Mouse (Mus musculus): ENCODE measurements around the gene Dao. TPM values are rescaled to one million over a fixed set of nuclear protein-coding genes. Genes with fewer than 3 reads are reported as not detected.
A peak's percentile ranks its signal among the peaks of the same experiment; 100 is the strongest.

Gene Dao
- polyA plus RNA-seq, 1 experiment from 2014 or later, result not detected

GRCm38 (mm10) chr5:113986182-113986961, 17.1 kb upstream of the Dao start:
- H3K4me2 ChIP-seq (replicated peaks), result no peak overlapping the region
- no peak overlapping the region for H3K4me3 ChIP-seq
- H3K9ac ChIP-seq, result no peak overlapping the region
- no peak for ATAC-seq (ENCODE audit: low FRiP score)
- peaks cover 31% of the 10 kb centered on the region for H3K4me1 ChIP-seq
- no peak overlapping the region for H3K27ac ChIP-seq
- H3K27me3 ChIP-seq, result no peaks in the 10 kb centered on the region
- H3K36me3 ChIP-seq, result peaks cover 16% of the 10 kb centered on the region
- 56% methylated on average over 9 of the region's 9 CpGs for WGBS
- no peaks in the 10 kb centered on the region for H3K9me3 ChIP-seq (replicated peaks)

- Histone ChIP-seq H3K4me2 (replicated peaks) (no peak overlapping the region), H3K4me1 (peaks cover 49% of the 10 kb centered on the region), H3K27me3 (no peaks in the 10 kb centered on the region), H3K4me3 (no peak overlapping the region), H3K27ac (no peak overlapping the region), H3K36me3 (peaks cover 11% of the 10 kb centered on the region), H3K9me3 (replicated peaks) (no peaks in the 10 kb centered on the region), H3K9ac (no peak overlapping the region)
- no peak for ATAC-seq (ENCODE audit: low FRiP score)
- WGBS, result 87% methylated on average over 20 of the region's 20 CpGs
These were observed 14.0 kb upstream of the Dao start for GRCm38 (mm10) chr5:113989437-113990024.

- WGBS, result 86% methylated on average over 5 of the region's 5 CpGs
- Histone ChIP-seq H3K9ac (no peak overlapping the region), H3K27ac (no peak overlapping the region), H3K4me1 (peaks cover 49% of the 10 kb centered on the region), H3K4me3 (no peak overlapping the region), H3K27me3 (no peaks in the 10 kb centered on the region), H3K36me3 (peaks cover 11% of the 10 kb centered on the region), H3K9me3 (replicated peaks) (no peaks in the 10 kb centered on the region), H3K4me2 (replicated peaks) (no peak overlapping the region)
- ATAC-seq (ENCODE audit: low FRiP score), result no peak
These were observed 12.9 kb upstream of the Dao start for GRCm38 (mm10) chr5:113990593-113990992.

- WGBS, result 77% methylated on average over 7 of the region's 7 CpGs
- H3K9ac ChIP-seq, result 0 out of 2 replicates have a peak overlapping the region, but pooled peaks have one; percentile 3
These were observed 12.4 kb upstream of the Dao start for GRCm38 (mm10) chr5:113991141-113991540.

GRCm38 (mm10) chr5:113992339-113992831, 11.1 kb upstream of the Dao start:
- Histone ChIP-seq H3K9me3 (replicated peaks) (no peaks in the 10 kb centered on the region), H3K36me3 (peaks cover 9% of the 10 kb centered on the region), H3K27ac (peak overlapping the region; percentile 90), H3K4me3 (peak overlapping the region; percentile 72), H3K4me2 (replicated peaks) (peak overlapping the region; percentile 81), H3K4me1 (peaks cover 36% of the 10 kb centered on the region), H3K27me3 (no peaks in the 10 kb centered on the region), H3K9ac (peak overlapping the region; percentile 79)
- WGBS, result 37% methylated on average over 12 of the region's 12 CpGs
- no peak for ATAC-seq (ENCODE audit: low FRiP score)

More at GRCm38 (mm10) chr5:113991141-113991540, 12.4 kb upstream of the Dao start:
- Histone ChIP-seq H3K27ac (no peak overlapping the region), H3K4me3 (no peak overlapping the region), H3K27me3 (no peaks in the 10 kb centered on the region), H3K4me2 (replicated peaks) (no peak overlapping the region), H3K36me3 (peaks cover 11% of the 10 kb centered on the region), H3K9me3 (replicated peaks) (no peaks in the 10 kb centered on the region), H3K4me1 (peaks cover 43% of the 10 kb centered on the region)
- no peak for ATAC-seq (ENCODE audit: low FRiP score)

GRCm38 (mm10) chr5:113993031-113993486, 10.4 kb upstream of the Dao start:
- Histone ChIP-seq H3K27me3 (no peaks in the 10 kb centered on the region), H3K36me3 (peaks cover 7% of the 10 kb centered on the region), H3K4me2 (replicated peaks) (peak overlapping the region; percentile 81), H3K9me3 (replicated peaks) (no peaks in the 10 kb centered on the region), H3K27ac (peak overlapping the region; percentile 90), H3K4me3 (peak overlapping the region; percentile 72), H3K9ac (peak overlapping the region; percentile 79), H3K4me1 (peaks cover 36% of the 10 kb centered on the region)
- peak; percentile 91; the same call in 1 of the 2 replicates for ATAC-seq (ENCODE audit: low FRiP score)
- 1% methylated on average over 22 of the region's 22 CpGs for WGBS

GRCm38 (mm10) chr5:113993487-113994465, 9.7 kb upstream of the Dao start, which contains the start of gene Ssh1:
Gene Ssh1, minus strand, starts transcription at chr5:113993894.
- H3K4me2 ChIP-seq (replicated peaks), result peak within 1 kb of the TSS; percentile 81
- H3K27me3 ChIP-seq, result no peaks in the 10 kb centered on the region
- peaks cover 36% of the 10 kb centered on the region for H3K4me1 ChIP-seq
- H3K27ac ChIP-seq, result peak within 1 kb of the TSS; percentile 90
- no peaks in the 10 kb centered on the region for H3K9me3 ChIP-seq (replicated peaks)
- under 1% methylated on average over 68 of the region's 83 CpGs for WGBS
- peak; percentile 90 for ATAC-seq (ENCODE audit: low FRiP score)
- H3K4me3 ChIP-seq, result peak within 1 kb of the TSS; percentile 72
- peak within 1 kb of the TSS; percentile 79 for H3K9ac ChIP-seq
- peaks cover 6% of the 10 kb centered on the region for H3K36me3 ChIP-seq

- WGBS, result 63% methylated on average over 2 of the region's 2 CpGs
- ATAC-seq (ENCODE audit: low FRiP score), result no peak
These were observed 7.0 kb upstream of the Dao start for GRCm38 (mm10) chr5:113996458-113996857.

GRCm38 (mm10) chr5:113999382-113999781, 4.1 kb upstream of the Dao start:
- WGBS, result 71% methylated on average over 5 of the region's 5 CpGs
- Histone ChIP-seq H3K4me3 (no peak overlapping the region), H3K9me3 (replicated peaks) (no peaks in the 10 kb centered on the region), H3K27ac (no peak overlapping the region), H3K4me2 (replicated peaks) (no peak overlapping the region), H3K36me3 (no peaks in the 10 kb centered on the region), H3K27me3 (no peaks in the 10 kb centered on the region), H3K4me1 (peaks cover 1% of the 10 kb centered on the region; the same call in 1 of the 2 replicates), H3K9ac (no peak overlapping the region)
- no peak for ATAC-seq (ENCODE audit: low FRiP score)

More at GRCm38 (mm10) chr5:113996458-113996857, 7.0 kb upstream of the Dao start:
- Histone ChIP-seq H3K27ac (no peak overlapping the region), H3K9me3 (replicated peaks) (no peaks in the 10 kb centered on the region), H3K4me1 (peaks cover 20% of the 10 kb centered on the region), H3K4me2 (replicated peaks) (no peak overlapping the region), H3K4me3 (no peak overlapping the region), H3K9ac (no peak overlapping the region), H3K36me3 (no peaks in the 10 kb centered on the region), H3K27me3 (no peaks in the 10 kb centered on the region)

- 69% methylated on average over 11 of the region's 11 CpGs for WGBS
- ATAC-seq (ENCODE audit: low FRiP score), result no peak
- Histone ChIP-seq H3K27ac (no peak overlapping the region), H3K9ac (no peak overlapping the region), H3K9me3 (replicated peaks) (no peaks in the 10 kb centered on the region), H3K36me3 (no peaks in the 10 kb centered on the region), H3K27me3 (no peaks in the 10 kb centered on the region), H3K4me2 (replicated peaks) (no peak overlapping the region), H3K4me3 (no peak overlapping the region), H3K4me1 (no peaks in the 10 kb centered on the region)
These were observed 1.1 kb downstream of the Dao start for GRCm38 (mm10) chr5:114004573-114004972.

GRCm38 (mm10) chr5:114005100-114005499, 1.6 kb downstream of the Dao start:
- ATAC-seq (ENCODE audit: low FRiP score), result no peak
- H3K27me3 ChIP-seq, result no peaks in the 10 kb centered on the region
- 86% methylated on average over 5 of the region's 5 CpGs for WGBS
- no peak overlapping the region for H3K9ac ChIP-seq
- H3K4me2 ChIP-seq (replicated peaks), result no peak overlapping the region
- H3K27ac ChIP-seq, result no peak overlapping the region
- no peaks in the 10 kb centered on the region for H3K36me3 ChIP-seq
- no peak overlapping the region for H3K4me3 ChIP-seq
- H3K9me3 ChIP-seq (replicated peaks), result no peaks in the 10 kb centered on the region
- no peaks in the 10 kb centered on the region for H3K4me1 ChIP-seq
